Mouse (Mus musculus) small intestine, adult 2 months (tissue): ENCODE data around the gene Clec4n.

Experiments used
- CTCF ChIP-seq: fragments of 200-500 bp; IDR thresholded peaks from 2 replicates; pipeline ENCODE4 v1.5.1; 2012; ENCODE audit warnings: low read depth, mild to moderate bottlenecking, control low read depth, inconsistent platforms, low read length, moderate library complexity, mixed read lengths; ENCODE audit not compliant: insufficient replicate concordance, insufficient read length; ENCODE audit errors: extremely low read depth
- POLR2A ChIP-seq: fragments of 200-500 bp; IDR thresholded peaks from 2 replicates; pipeline ENCODE4 v1.6.1; 2012; ENCODE audit warnings: low read depth, mild to moderate bottlenecking, control low read depth, inconsistent platforms, low read length, moderate library complexity

DNA sequence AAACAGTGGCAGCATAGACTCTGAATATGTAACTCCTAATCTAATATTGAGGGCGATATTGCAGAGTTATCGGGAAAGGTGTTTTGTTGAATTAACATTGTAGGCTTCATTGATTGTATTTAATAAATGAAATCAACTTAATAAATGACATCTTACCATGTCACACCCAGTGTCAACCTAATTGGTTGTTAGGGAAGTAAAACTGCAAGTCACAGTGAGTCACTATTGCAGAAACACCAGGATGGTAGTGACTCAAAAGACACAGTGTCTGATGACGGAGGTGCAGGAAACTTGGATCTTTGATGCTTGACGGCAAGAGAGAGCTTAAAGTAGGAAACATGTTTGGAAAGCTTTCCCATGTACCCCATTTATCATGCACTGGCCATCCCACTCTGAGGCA, 36.2 kb downstream of the Clec4n start:
- TF ChIP-seq POLR2A = no peak
- no peak for TF ChIP-seq CTCF
